Mouse (Mus musculus): ENCODE measurements around the gene Plk1. TPM values are rescaled to one million over a fixed set of nuclear protein-coding genes. Genes with fewer than 3 reads are reported as not detected.

Gene Plk1
- polyA plus RNA-seq (2015; fragmentation: Nextera tagmentation; extraction: Ambion mirVana): 112 and 125 TPM in 2 replicates

DNA sequence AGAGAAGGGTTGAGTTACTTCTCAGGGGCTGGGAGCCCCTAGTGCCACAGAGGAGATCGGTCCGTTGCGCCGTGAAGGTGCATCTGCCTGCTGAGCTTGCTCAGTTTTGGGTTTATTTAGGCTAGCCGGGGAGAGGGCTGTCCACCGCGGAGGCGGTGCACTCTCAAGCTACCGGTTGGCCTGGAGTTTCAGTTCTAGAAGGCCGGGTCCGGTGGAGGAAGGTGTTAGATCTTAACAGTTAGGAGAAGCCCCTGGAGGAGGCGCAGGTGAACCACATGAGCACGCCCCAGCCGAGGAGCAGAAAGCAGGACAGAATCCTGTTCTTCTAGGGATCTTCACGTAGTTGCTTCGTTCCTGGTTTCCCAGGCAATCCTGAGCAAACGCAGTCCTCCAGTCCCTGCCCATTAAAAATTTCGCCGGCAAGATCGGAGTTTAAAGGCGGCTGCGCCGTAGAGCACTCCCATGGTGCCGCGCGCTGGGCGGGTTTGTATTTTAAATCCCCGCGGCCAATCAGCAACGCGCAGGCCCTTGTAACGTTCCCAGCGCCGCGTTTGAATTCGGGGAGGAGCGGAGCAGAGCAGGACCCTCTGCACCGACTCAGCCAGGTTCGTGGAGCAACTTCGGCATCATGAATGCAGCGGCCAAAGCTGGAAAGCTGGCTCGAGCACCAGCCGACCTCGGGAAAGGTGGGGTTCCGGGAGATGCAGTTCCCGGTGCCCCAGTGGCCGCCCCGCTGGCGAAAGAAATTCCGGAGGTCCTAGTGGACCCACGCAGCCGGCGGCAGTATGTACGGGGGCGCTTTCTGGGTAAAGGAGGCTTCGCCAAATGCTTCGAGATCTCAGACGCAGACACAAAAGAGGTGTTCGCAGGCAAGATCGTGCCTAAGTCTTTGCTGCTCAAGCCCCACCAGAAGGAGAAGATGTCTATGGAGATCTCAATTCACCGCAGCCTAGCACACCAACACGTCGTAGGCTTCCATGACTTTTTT lies at the start of gene Plk1:
Gene Plk1 (plus strand): TSS at position 525 of the 988 bp plus-strand sequence.
- H3K9ac ChIP-seq: peak within 1 kb of the TSS; percentile 82
- under 1% methylated on average over 63 of the region's 63 CpGs for WGBS
- H3K4me1 ChIP-seq: peaks cover 40% of the 10 kb centered on the region
- peak; percentile 78 for ATAC-seq (ENCODE audit: insufficient number of reproducible peaks, insufficient read depth, low FRiP score, low TSS enrichment, low read depth)
- H3K27me3 ChIP-seq: no peaks in the 10 kb centered on the region
- no peaks in the 10 kb centered on the region for H3K9me3 ChIP-seq
- peak within 1 kb of the TSS; percentile 85 for H3K27ac ChIP-seq
- H3K4me2 ChIP-seq: peak within 1 kb of the TSS; percentile 86
- peaks cover 26% of the 10 kb centered on the region for H3K36me3 ChIP-seq
- peak within 1 kb of the TSS; percentile 81 for H3K4me3 ChIP-seq

DNA sequence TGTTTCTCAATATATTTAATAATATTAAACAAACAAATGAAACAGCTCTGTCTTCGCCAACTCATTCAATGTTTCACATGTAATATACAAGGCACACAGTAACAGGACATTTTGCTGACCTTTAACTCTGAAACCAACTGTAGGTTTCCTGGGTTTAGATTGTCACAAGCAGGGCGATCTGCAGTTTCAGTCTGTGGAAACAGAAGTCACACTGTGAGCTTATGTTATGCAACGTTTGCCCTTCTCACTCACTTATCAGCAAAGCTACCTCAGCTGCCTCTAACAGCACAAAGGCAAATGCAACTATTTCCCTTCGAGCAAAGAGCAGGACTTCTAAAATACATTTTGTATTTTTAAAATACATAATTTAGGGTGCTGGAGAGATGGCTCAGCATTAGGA lies 35.7 kb upstream of the Plk1 start:
- Histone ChIP-seq H3K4me1 (no peaks in the 10 kb centered on the region), H3K36me3 (peaks cover 79% of the 10 kb centered on the region), H3K4me3 (no peak overlapping the region), H3K9me3 (no peaks in the 10 kb centered on the region), H3K27me3 (no peaks in the 10 kb centered on the region), H3K4me2 (no peak overlapping the region), H3K9ac (no peak overlapping the region), H3K27ac (no peak overlapping the region)
- 84% methylated on average over 4 of the region's 4 CpGs for WGBS
- ATAC-seq (ENCODE audit: insufficient number of reproducible peaks, insufficient read depth, low FRiP score, low TSS enrichment, low read depth): no peak

DNA sequence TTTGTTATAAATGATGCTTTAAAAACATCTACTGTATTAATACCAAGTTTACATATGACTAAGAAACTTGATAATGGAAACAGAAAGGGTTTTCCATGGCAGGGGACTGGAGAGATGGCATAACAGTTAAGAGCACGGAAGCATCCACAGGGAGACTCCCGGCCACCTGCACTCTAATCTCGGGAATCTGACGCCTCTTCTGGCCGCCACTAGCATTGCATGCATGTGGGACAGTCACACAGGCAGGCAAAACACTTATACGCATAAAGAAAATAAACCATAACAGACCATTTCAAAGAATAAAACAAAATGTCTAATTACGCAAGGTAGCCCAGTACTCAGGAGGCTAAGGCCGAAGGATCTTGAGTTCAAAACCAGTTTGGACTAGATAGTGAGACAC lies 33.6 kb upstream of the Plk1 start:
- no peak for ATAC-seq (ENCODE audit: insufficient number of reproducible peaks, insufficient read depth, low FRiP score, low TSS enrichment, low read depth)
- Histone ChIP-seq H3K27ac (no peak overlapping the region), H3K27me3 (no peaks in the 10 kb centered on the region), H3K36me3 (peaks cover 68% of the 10 kb centered on the region), H3K4me3 (no peak overlapping the region), H3K9me3 (no peaks in the 10 kb centered on the region), H3K4me1 (no peaks in the 10 kb centered on the region), H3K4me2 (no peak overlapping the region), H3K9ac (no peak overlapping the region)
- 77% methylated on average over 8 of the region's 8 CpGs for WGBS

DNA sequence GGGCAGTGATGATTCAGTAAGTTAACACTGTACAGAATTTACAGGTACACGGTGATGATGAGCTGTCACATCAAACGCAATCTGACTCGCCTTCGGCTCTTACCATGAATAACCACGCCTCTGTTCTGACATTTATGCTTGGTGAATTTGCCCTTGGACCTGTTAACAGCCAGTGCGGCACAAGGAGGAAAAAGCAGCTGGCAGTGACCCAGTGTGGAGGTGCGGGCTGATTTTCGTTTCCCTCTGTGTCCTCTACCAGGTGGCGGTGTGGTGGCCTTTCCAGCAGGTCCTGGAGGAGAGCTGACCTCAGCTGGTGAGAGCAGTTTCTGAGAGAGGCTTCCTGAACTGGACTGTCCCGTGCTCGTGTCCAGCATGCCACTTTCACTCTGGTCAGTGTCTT lies 32.3 kb upstream of the Plk1 start:
- no peaks in the 10 kb centered on the region for H3K4me1 ChIP-seq

DNA sequence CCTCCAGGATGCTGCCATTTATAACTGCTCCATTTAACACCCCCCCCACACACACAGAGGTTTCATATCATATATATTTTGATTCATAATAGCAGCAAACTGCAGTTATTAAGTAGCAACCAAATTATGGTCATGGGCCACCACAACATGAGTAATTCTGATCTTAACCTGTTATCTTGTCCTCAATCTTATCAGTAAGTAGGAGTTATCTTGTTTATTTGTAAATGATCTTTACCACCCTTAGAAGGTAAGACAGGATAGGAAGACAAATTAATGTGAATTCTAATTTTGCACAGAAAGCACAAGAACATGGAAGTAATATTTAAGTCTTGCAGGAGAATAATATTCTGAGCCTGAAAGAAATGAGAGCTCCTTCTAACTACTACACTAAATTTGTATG lies 27.4 kb upstream of the Plk1 start:
- H3K27me3 ChIP-seq: no peaks in the 10 kb centered on the region
- peaks cover 9% of the 10 kb centered on the region for H3K4me1 ChIP-seq
- peaks cover 43% of the 10 kb centered on the region for H3K36me3 ChIP-seq
- ATAC-seq (ENCODE audit: insufficient number of reproducible peaks, insufficient read depth, low FRiP score, low TSS enrichment, low read depth): no peak
- no peaks in the 10 kb centered on the region for H3K9me3 ChIP-seq
- H3K4me3 ChIP-seq: peak overlapping the region; percentile 93
- peak overlapping the region; percentile 81 for H3K4me2 ChIP-seq
- peak overlapping the region; percentile 91; the same call in 1 of the 2 replicates for H3K9ac ChIP-seq
- H3K27ac ChIP-seq: no peak overlapping the region

More for the DNA sequence above, 32.3 kb upstream of the Plk1 start:
- Histone ChIP-seq H3K27me3 (no peaks in the 10 kb centered on the region), H3K27ac (no peak overlapping the region), H3K4me2 (no peak overlapping the region), H3K36me3 (peaks cover 59% of the 10 kb centered on the region), H3K9ac (0 out of 2 replicates have a peak overlapping the region, but pooled peaks have one; percentile 6), H3K4me3 (no peak overlapping the region), H3K9me3 (no peaks in the 10 kb centered on the region)
- 93% methylated on average over 11 of the region's 11 CpGs for WGBS
- ATAC-seq (ENCODE audit: insufficient number of reproducible peaks, insufficient read depth, low FRiP score, low TSS enrichment, low read depth): no peak

DNA sequence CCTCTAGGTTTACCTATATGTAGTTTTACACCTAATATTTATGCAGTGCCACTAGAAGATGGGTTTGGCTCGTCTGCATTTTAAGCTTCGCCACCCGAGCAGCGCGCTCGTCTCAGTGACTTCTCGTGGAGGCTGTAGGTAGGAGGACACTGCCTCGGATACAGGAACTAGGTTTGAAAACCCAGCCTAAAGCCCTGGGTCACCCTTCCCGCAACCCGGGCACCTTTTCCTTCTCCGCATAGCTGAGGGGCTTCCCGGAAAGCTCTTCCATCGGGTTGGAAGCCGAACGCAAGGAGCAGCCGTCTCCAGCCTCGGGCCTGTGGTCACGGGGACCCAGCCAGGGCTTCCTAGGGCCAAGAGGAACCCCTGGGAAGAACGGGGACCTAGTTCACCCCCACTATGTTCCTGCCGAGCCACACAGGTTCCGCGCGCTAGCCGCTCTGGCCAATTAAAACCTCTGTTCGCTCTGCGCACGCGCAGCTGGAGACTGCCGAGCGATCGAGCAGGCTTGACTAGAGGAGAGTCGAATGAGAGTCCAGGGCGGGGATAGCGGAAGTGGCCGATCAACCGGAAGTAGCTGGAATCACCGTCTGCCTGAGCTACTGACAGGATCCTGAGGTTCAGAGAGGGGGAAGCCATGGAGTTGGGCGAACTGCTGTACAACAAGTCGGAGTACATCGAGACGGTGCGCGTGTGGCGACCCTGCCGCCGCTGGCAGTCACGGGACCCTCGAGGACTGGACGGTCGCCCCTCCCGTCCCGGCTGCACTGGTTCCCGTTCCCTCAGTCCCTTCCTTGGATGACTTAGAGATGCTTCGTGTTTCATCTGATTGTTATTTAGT lies 26.5 kb upstream of the Plk1 start, which contains the start of the genes Palb2 and Dctn5:
Gene Palb2 (minus strand): TSS at position 489 of the 841 bp plus-strand sequence.
Gene Dctn5 (plus strand): TSS at position 545 of the 841 bp plus-strand sequence.
- peak within 1 kb of the TSS; percentile 81 for H3K4me2 ChIP-seq
- under 1% methylated on average over 54 of the region's 54 CpGs for WGBS
- no peaks in the 10 kb centered on the region for H3K9me3 ChIP-seq
- H3K27ac ChIP-seq: peak within 1 kb of the TSS; percentile 80
- H3K27me3 ChIP-seq: no peaks in the 10 kb centered on the region
- peak; percentile 96 for ATAC-seq (ENCODE audit: insufficient number of reproducible peaks, insufficient read depth, low FRiP score, low TSS enrichment, low read depth)
- H3K36me3 ChIP-seq: peaks cover 42% of the 10 kb centered on the region
- peak within 1 kb of the TSS; percentile 93 for H3K4me3 ChIP-seq
- H3K9ac ChIP-seq: peak within 1 kb of the TSS; percentile 91
- H3K4me1 ChIP-seq: peaks cover 9% of the 10 kb centered on the region

DNA sequence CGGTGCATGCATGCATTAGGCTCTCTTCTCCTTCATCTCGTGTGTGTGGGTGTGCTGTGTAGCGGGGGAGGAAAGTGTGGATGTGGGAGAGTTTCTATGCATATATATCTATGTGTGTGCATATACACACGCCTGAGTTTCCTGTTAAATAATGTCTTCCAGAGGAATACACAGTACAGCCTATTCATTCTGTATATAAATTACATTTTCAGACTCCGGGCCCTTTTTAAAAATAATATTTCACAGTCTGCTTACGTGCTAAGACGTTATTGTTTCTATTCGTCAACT lies 26.0 kb upstream of the Plk1 start:
- Histone ChIP-seq H3K4me2 (peak overlapping the region; percentile 81), H3K9ac (peak overlapping the region; percentile 91), H3K4me1 (peaks cover 9% of the 10 kb centered on the region), H3K4me3 (peak overlapping the region; percentile 93), H3K27ac (peak overlapping the region; percentile 80), H3K9me3 (no peaks in the 10 kb centered on the region), H3K27me3 (no peaks in the 10 kb centered on the region), H3K36me3 (peaks cover 42% of the 10 kb centered on the region)
- WGBS: 17% methylated on average over 8 of the region's 8 CpGs
- no peak for ATAC-seq (ENCODE audit: insufficient number of reproducible peaks, insufficient read depth, low FRiP score, low TSS enrichment, low read depth)

DNA sequence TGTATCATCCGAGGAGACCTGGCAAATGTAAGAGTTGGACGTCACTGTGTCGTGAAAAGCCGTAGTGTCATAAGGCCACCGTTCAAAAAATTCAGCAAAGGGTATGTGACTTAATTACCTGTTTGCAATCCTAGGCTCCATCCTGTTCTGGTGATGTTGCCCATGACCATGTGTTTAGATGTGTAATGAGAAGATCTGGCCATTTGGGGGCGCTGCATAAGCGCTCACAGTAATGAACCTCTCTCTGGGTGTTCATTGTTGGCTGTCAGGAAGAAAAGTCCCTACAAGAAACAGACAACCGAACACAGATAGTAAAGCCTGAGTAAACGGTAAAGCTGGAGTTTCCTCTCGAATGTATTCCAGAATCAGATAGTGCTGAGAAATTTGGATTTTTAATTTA lies 24.2 kb upstream of the Plk1 start:
- H3K4me1 ChIP-seq: peaks cover 9% of the 10 kb centered on the region
- no peak for ATAC-seq (ENCODE audit: insufficient number of reproducible peaks, insufficient read depth, low FRiP score, low TSS enrichment, low read depth)
- no peaks in the 10 kb centered on the region for H3K9me3 ChIP-seq
- H3K4me3 ChIP-seq: no peak overlapping the region
- H3K27me3 ChIP-seq: no peaks in the 10 kb centered on the region
- 70% methylated on average over 10 of the region's 10 CpGs for WGBS
- H3K36me3 ChIP-seq: peaks cover 56% of the 10 kb centered on the region
- H3K9ac ChIP-seq: no peak overlapping the region
- no peak overlapping the region for H3K27ac ChIP-seq
- no peak overlapping the region for H3K4me2 ChIP-seq

DNA sequence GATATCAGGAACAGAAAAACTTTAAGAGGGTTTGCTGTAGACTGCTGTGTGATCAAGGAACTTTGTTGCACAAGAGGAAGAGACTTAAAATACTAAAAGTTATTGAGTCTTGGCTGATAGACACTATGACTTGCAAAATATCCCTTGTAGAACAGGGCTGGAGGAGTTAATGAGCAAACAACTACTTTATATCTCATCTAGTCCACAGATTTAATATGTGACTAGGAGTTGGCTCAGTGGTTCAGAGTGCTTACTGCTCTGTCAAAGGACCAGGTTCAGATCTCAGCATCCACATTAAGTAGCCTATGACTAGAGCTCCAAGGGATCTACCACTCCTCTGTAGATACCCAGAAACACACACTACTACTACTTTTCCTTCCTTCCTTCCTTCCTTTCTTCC lies 22.2 kb upstream of the Plk1 start:
- H3K4me2 ChIP-seq: no peak overlapping the region
- no peaks in the 10 kb centered on the region for H3K9me3 ChIP-seq
- peaks cover 75% of the 10 kb centered on the region for H3K36me3 ChIP-seq
- no peaks in the 10 kb centered on the region for H3K27me3 ChIP-seq
- no peak overlapping the region for H3K4me3 ChIP-seq
- ATAC-seq (ENCODE audit: insufficient number of reproducible peaks, insufficient read depth, low FRiP score, low TSS enrichment, low read depth): no peak
- peaks cover 9% of the 10 kb centered on the region for H3K4me1 ChIP-seq
- no peak overlapping the region for H3K9ac ChIP-seq
- H3K27ac ChIP-seq: no peak overlapping the region

DNA sequence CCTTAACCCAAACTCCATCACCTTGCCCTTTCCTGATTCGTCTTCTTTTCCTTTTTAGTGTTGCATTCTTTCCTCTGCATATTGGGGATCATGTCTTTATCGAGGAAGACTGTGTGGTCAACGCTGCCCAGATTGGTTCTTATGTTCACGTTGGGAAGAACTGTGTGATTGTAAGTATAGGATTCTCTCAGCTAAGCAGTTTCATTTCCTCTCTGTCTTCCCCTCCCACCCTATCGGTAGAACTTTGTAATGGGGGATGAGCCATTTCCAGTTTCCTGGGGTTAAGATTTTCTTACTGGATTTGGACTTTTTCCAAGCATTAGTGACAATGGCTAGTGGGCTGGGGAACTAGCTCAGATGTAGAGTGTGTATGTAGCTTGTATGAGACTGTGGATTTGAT lies 21.0 kb upstream of the Plk1 start:
- Histone ChIP-seq H3K27ac (no peak overlapping the region), H3K4me3 (no peak overlapping the region), H3K36me3 (peaks cover 84% of the 10 kb centered on the region), H3K4me1 (peaks cover 6% of the 10 kb centered on the region), H3K9me3 (no peaks in the 10 kb centered on the region), H3K27me3 (no peaks in the 10 kb centered on the region), H3K9ac (no peak overlapping the region), H3K4me2 (no peak overlapping the region)
- no peak for ATAC-seq (ENCODE audit: insufficient number of reproducible peaks, insufficient read depth, low FRiP score, low TSS enrichment, low read depth)
- 91% methylated on average over 5 of the region's 5 CpGs for WGBS

DNA sequence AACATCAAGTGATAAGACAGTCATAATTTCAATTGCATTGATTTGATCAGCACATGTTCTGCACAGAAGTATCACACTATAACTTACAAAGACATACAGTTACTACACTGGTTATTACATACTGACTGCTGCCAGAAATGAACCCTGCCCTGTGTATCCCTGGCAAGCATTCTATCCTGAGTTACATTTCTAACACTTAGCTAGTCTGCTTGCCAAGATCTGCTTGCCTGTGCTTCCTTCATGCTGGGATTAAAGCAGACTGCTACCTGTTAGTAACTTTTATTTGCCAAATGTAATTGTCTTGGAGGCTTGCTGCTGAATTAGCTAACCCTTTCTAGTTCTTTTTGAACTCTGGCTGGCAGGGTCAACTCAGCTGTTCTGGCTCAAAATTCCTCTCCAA lies 18.2 kb upstream of the Plk1 start:
- Histone ChIP-seq H3K27me3 (no peaks in the 10 kb centered on the region), H3K4me2 (no peak overlapping the region), H3K9me3 (no peaks in the 10 kb centered on the region), H3K36me3 (peaks cover 95% of the 10 kb centered on the region), H3K27ac (no peak overlapping the region), H3K9ac (no peak overlapping the region), H3K4me1 (no peaks in the 10 kb centered on the region), H3K4me3 (no peak overlapping the region)
- no peak for ATAC-seq (ENCODE audit: insufficient number of reproducible peaks, insufficient read depth, low FRiP score, low TSS enrichment, low read depth)

All from embryonic facial prominence, embryonic 13.5 days (tissue).